Mouse (Mus musculus) gastrocnemius, adult 18-20 months (tissue): ENCODE data around the gene Gm28042. TPM values are rescaled to one million over a fixed set of nuclear protein-coding genes. Genes with fewer than 3 reads are reported as not detected.

Experiments
- DNase-seq: peaks from one replicate; pipeline ENCODE4 v3.0.0; 2021; ENCODE audit warnings: low spot score
- total RNA-seq, 2 experiments: library from RNA; stranded (reverse); gene quantifications; 2 replicates each; pipeline ENCODE4 v1.2.3; 2021

The Gm28042 gene
- total RNA-seq, 2 experiments from 2014 or later: 0.41 to 0.52 TPM

DNA sequence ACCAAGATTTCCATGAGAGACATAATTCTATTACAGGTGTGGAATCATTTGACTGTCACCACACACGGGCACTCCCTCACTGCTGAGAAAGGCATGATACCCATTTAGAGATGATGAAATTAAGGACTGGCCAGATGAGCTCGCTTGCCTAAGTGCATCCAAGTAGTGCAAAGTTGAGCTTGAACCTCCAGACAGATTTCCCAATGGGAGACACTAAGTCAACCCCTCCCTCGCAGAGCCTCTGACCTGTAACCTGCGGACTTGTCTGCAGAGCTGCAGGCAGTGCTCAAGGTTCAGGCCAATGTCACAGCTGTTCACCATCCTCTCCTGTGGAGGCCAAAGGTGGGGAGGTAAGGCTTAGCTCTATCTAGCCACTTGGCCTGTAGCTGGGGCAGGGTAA lies 31.5 kb downstream of the Gm28042 start:
- peak; percentile 24 for DNase-seq

GRCm38 (mm10) chr2:120059466-120059865 lies 32.2 kb downstream of the Gm28042 start:
- DNase-seq: no peak

DNA sequence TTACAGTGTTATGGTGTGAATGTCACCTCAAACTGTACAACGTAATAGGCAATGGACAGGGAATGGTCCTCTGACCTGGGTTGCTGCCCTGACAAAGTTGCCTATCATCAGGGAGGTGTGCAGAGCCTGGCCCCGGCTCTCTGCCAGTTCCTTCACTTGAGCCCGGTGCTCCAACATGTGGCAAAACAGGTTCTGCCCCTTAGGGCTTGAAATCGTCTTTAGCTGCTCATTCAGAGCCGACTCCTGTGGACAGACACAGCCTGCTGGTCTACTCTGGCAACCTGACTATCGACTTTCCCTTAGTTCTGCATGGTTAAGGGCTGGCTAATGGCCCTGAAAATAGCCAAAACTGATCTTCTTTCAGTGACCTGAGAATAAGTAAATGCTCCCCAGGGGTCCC lies 32.9 kb downstream of the Gm28042 start:
- DNase-seq: no peak

- DNase-seq: peak; percentile 53
Observed at GRCm38 (mm10) chr2:120060651-120061050, 33.4 kb downstream of the Gm28042 start.

DNA sequence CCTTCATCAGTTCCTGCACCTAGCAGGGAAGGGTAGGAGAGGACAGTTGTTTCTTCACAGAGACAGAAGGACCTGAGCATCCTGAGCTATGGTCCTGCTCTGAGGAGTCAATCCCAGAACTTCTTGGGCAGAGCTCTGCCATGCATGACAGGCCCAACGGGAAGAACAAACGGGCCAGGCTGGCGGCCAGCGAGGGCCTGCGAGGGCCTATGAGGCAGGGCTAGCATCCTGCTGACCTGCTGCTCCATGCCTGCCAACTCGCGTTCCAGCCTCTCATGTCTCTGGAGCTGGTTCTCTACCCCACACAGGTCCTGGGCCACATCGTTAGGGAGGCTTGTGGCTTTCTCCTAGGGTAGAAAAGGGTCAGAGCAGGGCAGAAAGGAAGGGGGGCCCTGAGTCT lies 35.0 kb downstream of the Gm28042 start:
- DNase-seq: no peak

DNA sequence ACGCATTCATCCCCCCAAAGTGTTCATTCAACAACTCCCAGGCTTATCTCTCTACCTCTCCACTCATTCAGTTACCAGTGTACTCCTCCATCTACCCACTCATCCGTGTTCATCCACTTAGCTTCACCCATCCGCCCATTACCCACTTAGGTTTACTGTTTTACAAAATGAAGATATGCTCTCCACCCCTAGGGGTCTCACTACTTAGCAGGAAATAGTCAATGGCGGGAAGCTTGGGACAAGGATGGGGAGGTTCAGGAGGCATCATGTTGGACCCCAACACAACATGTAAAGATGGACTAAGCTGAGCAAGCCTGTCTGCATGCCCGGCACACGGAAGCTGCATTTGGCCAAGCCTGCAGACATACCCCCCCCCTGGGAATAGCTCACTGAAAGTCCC lies 37.3 kb downstream of the Gm28042 start:
- no peak for DNase-seq

DNA sequence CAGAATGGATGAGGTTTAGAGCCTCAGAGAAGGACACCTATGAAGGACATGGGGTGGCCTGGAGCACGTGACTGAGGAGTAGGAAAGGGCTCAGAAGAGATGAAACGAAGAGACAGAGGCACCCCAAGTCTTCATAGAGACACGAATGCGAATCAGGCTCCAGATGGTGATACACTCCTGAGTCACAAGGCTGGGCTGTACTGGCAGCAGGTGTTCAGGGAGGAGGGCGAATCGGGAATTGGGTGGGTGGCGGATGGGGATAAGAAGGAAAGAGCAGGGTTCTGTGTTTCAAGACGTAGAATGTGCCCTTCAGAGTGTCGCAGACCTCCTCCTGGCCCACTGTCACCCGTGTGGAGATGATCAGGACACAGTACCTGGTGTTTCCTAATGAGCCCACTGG lies 38.0 kb downstream of the Gm28042 start:
- DNase-seq: no peak

- DNase-seq: no peak
Observed at GRCm38 (mm10) chr2:120066224-120066623, 38.9 kb downstream of the Gm28042 start.

GRCm38 (mm10) chr2:120068555-120069465 lies 41.5 kb downstream of the Gm28042 start:
- peak; percentile 55 for DNase-seq

DNA sequence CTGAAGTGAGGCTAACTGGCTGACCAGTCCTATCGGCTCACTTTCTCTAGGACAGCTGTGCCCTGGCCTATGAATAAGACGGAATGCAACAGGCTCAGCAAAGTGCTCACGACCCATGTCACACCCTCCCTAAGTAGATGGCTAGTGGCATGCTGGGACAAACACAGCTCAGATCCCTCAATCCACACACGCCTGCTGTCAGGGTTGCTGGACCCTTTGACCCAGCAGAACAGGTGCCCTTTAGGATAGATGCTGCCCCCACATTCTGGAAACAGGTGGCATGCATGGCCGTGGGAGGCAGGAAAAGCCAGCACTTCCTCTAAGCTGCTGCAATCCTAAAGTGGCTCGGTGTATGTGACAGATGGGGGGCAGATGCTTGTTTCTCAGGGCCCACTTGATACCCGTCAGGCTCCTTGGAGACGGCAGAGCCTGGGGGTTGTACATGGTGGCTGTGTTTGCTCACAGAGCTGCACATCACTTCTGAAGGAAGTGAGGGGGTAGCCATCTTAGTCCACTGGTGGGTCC lies 42.2 kb downstream of the Gm28042 start:
- no peak for DNase-seq

DNA sequence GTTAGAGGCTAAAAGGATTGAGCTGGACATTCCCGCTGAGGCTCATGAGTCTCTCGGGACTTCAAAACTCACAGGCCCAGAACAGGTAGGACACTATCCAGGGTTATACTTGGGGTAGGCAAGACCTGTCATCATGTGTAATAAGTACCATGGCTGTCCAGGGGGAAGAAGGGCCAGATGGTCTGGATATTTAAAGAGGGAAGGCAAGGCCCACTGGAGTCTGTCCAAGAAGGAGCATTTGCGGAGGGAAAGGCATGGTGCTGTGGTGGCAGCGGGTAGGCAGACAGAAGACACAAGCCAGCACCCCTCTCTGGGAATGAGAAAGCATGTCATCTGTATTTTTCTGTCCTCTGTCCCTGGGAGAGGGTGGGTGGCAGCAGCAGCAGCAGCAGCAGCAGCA lies 46.8 kb downstream of the Gm28042 start:
- no peak for DNase-seq

GRCm38 (mm10) chr2:120076076-120076705 lies 48.9 kb downstream of the Gm28042 start:
- DNase-seq: peak; percentile 46

DNA sequence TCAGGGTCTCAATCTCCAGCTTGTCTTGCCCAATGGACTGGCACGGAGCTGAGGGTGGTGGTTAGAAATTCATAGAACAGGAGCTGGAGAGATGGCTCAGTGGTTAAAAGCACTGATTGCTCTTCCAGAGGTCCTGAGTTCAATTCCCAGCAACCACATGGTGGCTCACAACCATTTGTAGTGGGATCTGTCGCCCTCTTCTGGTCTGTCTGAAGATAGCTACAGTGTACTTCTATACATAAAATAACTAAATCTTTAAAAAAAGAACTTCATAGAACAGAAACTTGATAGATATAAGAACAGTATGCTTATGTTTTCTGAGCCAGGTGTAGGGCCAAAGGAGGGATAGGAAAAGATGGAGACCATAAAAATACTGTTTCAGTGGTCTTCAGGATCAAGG lies 55.1 kb downstream of the Gm28042 start:
- DNase-seq: no peak

DNA sequence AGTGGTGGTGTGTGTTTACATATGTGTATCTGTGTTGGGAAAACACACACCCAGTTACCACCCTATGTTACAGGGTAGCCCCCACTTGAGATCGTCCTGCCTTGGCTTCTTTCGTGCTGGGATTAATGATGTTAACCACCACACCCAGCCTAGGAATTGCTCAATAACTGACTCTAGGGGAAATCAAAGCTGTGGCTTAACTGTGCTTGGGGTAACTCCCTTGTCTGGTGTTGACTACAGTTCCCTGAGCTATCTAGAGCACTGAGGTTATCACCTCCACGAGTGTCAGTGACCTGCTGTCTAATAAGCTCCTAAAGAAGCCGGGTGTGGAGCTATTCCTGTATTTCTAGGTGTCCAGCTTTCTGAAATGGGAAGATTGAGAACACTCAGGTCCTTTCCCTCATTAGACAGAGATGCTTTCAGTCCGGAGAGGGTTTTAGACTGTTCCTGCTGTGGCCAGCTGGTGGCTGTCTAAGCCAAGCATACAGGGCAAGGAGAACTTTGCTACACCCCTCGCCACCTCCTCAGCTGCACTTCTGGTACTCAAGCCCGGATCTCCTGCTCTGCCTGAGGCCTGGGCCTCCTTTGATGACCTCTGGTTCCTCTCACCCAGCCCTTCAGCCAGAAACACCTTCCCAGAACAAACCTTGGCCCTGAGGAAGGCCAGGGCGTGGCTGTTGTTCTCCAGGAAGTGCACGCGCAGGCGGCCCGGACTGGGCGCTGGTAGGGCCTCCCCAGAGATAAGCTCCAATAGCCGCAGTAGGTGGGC lies 57.5 kb downstream of the Gm28042 start:
- DNase-seq: peak; percentile 59

GRCm38 (mm10) chr2:120086038-120086437 lies 58.7 kb downstream of the Gm28042 start:
- no peak for DNase-seq

DNA sequence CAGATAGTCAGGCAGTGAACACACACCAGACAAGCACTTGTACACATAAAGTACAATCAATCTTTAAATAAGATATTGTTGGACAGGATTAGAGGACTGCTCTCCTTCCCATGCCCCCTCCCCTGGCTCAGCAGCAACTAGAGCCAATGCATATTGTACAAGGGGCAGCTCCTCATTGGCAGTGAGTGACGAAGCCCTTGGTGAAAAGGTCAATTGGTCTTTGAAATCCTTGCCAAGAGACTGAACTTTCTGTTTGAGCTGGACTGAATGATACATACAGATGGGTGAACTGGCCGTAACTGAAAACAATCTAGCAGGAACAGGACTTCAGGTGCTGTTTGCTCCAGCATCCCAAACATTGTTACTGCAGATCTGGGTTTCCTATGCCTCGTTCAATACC lies 60.1 kb downstream of the Gm28042 start:
- no peak for DNase-seq

DNA sequence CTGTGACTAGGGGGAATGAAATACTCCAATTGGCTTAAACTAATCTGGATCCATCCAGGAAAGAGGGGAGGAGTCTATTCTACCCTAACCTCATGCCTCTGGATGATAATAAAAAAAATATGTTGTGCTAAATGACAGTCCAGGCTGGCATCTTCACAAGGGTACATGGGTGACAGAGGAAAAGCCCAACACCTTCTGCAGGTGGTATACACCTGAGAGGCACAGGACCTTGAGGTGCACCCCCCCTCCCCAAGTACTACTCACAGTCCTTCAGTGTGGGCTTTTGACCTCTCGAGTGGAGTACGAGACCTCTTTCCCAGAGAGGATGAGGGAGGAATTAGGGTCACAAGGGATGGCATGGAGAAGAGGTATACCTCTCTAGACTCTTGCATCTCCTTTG lies 60.6 kb downstream of the Gm28042 start:
- DNase-seq: no peak

- DNase-seq: no peak
Observed at GRCm38 (mm10) chr2:120090979-120091378, 63.7 kb downstream of the Gm28042 start.
